Mouse (Mus musculus) embryo, embryonic 10 days (tissue): Measurements from ENCODE around the gene Dgcr2.

Experiments
- DNase-seq: peaks from one replicate; pipeline ENCODE4 v3.0.0-alpha.2; 2015; ENCODE audit warnings: low spot score

The Dgcr2 gene

DNA sequence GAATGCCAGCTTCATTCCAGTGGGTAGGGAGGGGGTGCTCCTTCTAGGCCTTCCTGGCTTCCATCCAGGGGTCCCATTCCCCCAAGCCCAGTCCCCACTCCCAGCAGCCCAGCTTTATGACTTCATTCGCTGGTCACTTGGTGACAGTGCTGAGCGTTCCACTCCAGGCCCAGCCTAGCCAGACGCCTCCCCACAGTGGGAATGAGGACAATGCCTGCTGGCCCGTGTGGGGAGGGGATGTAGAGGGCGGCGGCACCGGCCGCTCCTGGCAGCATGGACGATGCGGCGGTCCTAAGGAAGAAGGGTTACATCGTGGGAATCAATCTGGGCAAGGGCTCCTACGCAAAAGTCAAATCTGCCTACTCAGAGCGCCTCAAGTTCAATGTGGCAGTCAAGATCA is at the start of gene Dgcr2, which contains the start of gene Tssk2:
Gene Dgcr2, minus strand, starts transcription at position 101 of the 400 bp plus-strand sequence.
Gene Tssk2, plus strand, starts transcription at position 176 of the 400 bp plus-strand sequence.
- no peak for DNase-seq

DNA sequence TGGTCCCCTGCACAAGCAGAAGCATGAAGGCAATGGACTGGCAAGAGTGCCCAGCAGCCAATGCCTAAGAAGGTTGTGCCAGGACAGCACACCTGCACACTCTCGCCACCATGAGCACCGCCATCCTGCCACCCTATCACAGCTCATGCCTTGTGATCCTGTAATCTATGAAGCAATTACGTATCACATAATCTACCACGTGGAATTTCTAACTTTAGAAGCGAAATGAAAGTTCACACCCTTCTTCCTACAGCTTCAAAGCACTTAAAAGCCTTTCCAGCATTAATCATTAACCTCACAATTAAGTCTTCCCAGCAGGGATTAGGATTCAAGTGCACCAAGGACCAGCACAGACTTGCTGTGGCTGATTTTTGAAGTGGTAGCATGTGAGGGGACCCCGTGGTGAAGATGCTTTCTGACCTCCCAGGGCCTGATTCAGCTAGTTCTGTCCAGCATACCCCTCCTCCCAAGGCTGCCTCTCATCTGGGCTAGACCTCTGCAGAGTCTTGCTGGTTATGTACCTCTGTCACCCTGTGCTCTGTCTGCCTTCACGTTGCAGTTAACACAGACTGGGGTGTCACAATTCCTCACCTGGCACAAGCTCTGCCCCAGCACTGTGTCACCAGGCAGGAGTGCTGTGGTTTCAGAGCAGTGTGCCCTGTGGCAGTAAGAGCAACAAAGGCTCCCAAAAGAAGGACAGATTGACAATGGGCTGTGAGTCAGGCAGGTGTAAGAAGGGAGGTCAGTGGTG is 46.9 kb upstream of the Dgcr2 start:
- no peak for DNase-seq

DNA sequence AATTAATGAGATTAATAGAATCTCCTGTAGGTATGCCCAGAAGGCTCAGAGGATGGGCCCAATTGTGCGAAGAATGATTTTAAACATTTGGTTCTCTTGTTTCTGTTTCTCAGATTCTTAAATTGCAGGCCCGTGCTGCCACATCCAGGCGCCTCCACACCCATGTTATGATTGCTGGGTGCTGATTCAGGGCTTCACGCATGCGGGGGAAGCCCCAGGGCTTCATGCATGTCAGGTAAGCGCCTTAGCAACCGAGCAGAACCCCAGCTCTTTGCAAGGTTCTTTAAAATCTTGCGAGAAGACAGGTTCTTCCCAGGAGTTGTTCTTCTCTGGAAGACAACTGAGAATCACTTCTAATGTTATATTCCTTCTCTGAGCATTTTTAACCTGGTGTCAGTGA is 45.1 kb upstream of the Dgcr2 start:
- no peak for DNase-seq

DNA sequence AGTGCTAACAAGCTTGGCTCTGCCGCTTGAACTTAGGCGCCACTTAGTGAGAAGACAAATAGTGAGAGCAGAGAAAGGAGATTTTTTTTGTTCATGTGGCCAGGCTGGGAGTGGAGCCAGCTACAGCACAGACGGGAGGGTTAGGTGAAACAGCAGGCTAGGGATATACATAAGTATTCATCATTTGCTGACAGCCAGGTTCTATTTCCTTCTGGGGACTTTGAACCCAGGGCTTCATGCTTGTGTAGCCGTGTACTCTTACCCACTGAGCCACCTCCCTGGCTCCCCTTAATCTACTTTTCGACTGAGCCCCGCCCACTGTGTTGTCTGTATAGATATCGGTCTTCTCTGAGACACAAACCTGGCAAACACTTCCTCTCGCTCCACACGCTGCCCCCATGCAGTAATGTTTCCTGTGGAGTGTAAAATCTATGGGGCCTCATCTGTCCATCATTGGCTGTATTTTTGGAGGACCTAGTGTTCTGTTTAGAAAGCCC is 40.9 kb upstream of the Dgcr2 start:
- DNase-seq, result no peak

DNA sequence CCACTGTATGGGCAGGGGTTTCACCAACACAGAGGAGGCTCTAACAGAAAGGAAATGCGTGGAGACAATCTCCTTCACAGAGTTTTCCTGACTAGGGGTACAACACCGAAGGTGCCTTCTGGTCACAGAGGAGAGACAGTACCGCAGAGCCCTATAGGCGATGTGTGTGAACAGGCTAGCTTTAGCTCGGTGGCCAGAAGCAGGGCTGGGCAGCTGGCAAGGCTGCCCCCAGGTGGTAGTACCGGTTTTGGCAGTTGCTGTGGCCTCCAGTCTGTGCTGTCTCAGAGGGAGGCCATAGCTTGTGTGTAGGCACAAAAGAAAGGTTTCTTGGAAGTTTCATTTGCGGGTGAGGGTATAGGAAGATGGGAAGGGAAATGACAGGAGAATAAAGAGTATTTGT is 40.5 kb upstream of the Dgcr2 start:
- DNase-seq, result peak; percentile 79

DNA sequence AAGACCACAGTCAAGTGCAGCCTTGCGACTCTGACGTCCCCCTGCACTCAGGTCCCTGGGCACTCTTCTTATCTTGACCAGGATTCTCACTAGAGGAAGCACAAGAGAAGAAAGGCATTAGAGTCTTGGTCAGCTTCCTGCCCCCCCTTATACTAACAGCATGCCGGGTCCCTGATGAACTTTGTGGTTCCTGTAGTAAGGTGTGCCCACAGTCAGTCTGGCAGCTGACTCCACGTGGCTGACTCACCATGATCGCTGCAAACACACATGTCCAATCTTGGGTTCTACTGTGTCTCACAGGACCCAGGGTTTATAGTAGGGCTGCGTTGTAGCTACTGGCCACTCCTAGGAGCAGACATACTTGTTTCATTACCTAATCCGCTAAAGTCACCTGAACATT is 39.8 kb upstream of the Dgcr2 start:
- no peak for DNase-seq

DNA sequence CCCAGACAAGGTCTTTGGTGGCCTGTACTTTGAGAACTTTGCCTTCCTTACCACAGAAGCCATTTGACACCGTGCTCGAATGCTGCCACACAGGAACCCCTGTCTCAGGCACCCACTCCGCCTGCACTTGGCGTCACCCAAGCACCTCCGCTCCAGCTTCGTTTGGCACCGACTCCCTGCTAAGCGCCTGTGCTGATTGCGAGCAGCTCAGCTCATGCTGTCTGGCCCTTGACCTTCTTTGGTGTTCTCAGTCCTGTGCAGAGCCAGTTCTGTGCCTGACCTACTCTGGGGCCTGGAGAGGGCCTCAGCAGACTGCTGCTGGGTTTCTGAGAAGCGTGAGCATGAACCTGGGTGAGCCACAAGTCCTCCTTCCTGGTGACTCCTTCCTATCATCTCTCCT is 38.4 kb upstream of the Dgcr2 start:
- DNase-seq, result no peak

DNA sequence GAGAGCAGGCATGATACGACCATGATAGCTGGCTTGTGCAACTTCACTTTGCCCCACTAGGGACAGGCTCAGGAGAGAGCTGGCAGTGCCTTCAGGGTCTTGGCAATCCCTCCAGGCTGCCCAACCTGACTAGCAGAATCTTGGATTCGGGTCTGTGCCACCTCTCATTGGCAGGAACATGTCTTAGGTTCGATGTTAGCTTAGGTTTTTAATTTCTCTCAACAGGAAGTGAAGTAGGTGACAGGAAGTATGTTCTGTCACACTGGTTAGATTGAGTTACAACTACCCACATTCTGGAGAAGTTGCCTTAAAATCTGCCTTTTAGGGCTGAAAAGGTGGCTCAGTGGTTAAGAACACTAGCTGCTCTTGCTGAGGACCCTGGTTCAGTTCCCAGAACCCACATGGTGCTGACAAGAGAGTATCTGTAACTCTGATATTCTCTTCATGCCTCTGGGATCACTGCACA is 36.1 kb upstream of the Dgcr2 start:
- DNase-seq, result no peak

DNA sequence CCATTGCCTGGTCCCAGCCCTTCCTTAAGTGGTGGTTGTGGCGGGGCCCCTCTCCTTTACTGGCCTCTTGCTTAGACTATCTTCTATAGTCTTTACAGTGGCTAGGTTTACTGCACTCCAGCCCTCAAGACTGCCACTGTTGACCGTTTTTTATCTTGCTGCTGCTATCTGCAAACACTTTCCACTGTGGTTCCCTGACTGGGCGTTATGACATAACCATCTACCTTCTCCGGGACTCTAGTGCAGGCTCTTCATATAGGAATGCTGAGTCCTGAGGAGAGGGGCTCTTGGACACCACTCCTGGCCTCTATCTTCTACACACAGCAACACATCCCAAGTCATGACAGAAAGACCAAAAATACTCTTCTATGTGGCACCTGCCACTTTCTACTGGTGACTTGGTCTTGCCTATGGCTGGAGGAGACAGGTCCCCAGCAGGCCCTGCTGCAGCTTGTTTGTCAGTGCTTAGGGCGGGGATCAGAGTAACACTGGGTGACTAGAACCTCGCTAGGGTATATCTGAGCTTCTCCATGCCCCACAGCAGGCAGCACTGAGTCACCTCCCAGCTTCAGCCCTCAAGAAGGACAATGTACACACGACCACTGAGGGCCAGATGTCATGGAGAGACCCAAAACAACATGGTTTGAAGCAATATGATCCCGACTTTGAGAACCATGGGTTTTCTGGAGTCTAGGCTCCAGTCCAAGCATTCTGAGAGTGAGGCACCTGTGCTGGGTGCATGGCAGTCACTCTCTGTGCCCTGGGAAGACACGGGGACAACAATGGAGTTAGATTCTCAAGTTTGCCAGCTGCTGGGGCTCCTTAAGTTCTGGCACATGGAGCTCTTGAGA is 35.5 kb upstream of the Dgcr2 start:
- no peak for DNase-seq

DNA sequence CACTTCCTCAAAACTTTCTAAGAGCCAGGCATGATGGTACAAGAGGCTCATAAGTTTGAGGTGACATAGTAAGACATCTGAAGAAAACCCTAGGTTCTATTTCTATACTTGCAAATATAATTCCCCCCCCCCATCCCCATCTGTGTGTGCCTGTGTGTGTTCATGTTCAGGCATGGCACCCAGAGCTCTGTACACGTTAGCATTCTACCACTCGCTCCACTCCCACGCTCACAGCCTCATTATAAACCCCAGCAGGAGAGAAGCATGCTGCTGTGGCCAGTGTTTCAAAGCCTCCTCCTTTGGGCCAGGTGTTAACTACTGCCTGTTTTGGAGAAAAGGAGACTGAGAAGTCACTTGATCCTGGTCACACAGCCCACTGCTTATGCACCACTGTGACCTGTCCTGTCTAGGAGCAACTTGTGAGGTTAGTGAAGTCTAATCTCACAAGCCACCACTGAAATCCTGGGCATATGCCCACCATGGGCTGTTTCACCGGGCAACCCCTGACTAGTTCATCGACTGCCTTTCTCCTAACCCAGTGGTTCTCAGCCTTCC is 33.6 kb upstream of the Dgcr2 start:
- DNase-seq, result no peak

DNA sequence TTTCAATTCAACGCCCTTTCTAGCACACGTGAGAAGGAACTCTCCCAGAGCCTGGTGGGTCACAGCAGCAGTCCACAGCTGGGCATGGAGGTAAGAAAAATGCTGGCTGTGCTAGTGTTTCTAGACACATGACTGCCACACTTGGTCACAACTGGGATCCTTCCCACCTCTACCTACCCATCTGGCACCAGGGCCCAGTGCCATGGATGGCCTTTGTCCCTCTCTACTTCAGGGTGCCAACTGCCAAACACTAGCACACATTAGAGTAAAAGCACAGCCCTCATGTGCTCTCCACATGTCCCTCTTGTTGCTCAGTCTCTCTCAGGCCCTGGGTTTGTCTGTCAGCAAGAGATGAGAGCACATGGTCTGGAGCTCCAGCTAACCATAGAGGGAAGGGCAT is 31.3 kb upstream of the Dgcr2 start:
- DNase-seq, result no peak

DNA sequence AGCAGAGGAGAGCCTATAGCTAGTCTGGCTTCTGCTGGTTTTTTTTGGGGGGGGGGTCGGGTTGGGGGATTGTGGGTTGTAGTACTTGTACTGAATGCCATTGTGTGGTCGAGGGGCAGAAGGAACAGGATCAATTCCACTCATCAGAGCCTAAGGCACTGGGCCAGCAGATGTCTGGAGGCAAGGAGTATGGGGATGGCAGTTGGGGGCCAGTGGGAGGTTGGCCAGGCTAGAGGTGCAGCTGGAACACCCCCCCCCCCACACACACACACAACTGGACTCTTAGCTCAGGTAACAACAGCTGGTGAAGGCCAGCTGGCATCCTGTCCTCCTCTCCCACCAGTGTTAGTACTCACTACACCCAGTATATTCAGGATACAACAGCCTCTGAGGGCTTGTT is 30.8 kb upstream of the Dgcr2 start:
- no peak for DNase-seq

DNA sequence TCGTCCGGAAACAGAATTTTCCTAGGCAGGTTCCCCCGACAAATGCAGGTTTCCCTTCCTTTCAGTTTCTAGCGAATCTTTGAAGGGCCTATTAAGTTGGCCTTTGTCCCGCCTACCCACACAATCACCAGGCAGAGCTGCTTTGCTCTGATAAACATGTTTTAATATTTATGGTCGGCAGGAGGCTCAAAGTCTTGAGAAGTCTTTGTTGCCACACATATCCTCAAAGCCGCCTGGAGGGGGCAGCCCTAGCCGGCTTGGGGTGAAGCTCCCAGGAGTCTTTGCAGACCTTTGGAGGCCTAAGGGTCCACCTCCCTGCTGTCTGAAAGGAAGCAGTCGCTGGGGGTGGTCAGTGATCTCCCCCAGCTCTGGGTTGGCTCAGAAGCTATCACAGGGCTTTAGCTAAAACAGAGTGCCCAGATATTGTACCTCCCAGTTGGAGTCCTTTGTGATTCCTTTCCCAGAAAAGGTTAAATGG is 30.3 kb upstream of the Dgcr2 start:
- DNase-seq, result peak; percentile 73

DNA sequence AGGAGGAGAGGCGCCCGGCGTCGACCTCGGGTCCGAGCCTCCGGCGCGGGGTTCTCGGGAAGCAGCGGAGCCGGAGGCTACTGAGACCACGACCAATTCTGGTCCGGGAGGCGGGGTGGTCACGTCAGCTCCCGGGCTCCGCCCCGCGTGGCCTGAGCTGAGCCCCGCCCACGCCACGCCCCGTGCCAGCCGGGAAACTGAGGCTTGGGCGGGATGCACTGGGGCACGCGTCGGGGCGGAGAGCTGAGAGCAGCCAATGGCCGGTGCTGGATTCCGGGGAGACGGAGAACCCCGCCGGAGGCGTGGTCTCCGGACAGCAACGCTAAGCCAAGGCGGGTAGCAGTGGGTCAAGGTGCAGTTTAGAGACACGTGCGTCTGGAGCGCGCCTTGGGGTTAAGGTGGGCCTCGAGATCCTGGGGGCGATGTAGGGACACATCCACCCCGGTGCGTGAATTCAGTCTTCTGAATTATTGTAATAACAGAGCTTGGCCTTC is 29.8 kb upstream of the Dgcr2 start, which contains the start of gene Slc25a1:
Gene Slc25a1, minus strand, starts transcription at position 133 of the 494 bp plus-strand sequence.
- peak; percentile 92 for DNase-seq

DNA sequence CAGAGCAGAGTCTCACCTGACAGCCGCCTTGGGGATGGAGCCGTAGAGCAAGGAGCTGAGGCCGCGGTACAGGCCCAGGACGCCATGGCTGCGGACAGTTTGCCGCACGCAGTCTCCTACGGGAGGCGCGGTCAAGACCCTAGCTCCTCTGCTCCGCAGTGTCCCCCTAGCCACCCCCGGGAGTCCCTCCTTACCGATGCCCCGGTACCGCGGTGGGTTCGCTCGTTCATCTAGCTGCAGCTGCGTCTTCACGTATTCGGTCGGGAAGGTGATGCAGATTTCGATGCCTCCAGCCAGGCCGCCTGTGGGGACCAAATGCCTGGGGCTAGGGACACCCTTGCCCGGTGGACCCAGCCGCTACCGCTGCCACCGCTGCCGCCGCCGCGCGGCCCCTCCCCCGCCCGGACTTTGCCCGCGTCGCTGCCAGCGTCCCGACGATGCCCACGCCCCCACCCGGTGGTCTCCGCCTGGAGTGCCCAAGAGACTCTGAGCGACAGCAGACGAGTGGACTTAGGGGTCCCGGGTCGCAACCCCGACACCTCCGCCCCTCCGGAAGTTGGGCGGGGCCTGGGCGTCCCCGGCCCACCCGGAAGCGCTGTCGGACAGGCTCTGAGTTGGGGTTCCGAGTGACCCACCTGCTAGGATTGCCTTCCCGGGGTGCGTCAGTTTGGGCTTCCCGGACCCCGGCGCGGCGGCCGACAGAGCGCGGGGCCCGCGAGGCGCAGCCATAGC is 29.2 kb upstream of the Dgcr2 start:
- DNase-seq, result peak; percentile 50

DNA sequence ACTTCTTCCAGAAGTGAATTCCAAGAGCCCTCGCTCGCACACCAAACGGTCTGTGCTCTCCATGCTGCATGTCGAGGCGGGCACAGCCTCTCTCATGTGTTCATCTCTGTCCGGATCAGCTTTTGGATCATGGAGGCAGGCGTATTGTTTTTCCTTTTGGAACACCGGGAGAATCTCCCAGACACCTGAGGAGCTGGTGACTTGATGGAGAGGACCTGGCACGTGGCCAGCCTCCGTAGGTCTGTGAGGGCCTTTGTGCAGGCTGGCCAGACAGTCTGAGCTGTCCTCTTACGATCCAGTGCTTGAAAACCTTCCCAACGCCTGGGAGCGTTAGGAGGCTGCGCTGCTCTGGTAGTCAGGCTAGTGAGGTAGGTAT is 23.8 kb upstream of the Dgcr2 start:
- DNase-seq, result no peak

DNA sequence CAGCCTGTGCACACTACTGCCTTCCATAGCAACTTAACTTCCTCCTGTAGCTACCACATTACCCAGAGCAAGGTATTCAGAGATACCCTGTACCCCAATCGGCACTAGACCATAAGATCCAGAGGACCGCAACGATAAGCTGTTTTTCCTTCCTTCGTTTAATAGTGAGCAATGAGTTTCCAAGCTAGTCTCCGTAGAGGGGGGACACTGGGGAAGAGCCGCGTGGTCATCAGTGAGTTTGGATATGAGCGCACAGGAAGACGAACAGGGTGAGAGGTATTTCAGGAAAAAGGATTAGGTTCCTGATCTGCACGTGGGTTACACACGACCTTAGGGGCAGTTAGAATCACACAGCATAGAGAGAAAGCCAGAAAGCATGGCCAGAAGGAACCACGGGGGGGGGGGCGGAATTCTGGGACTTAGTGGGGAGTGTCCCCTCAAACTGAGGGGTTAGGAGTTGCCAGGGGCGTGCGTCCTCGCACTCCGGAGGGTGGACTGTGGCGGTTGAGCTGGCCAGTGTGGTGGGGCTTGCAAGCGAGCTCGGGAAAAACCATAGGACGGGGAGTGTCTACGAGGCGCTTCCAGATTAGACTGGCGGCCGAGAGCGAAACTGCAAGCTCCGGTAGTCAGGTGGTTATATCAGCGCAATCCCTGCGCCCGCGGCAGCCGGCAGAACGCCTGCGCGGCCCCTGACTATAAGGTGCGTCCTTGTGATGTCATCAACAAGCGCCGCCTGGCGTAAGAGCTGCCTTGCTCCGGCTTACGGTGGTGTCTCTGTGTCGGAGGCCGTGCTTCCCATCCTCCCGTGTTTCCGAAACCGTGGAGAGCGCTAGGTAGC is 23.2 kb upstream of the Dgcr2 start:
- DNase-seq, result peak; percentile 99

DNA sequence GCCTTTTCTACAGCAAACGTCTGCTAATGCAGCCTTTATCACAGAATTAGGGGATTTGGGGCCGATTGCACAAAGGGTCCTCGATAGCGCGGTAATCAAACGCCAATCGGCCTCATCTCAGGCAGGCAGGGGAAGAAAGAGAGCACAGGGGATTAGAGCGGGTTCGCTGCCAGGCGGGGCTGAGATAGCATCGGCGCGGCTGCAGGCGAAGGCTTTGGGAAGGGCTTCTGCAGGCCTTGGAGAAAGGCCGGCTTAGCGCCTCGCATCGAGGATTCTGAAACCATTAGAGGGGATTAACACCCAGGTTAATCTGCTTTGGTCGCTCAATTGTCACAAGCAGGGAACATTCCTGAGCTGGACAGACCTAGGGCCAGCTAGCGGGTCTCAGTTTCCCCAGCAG is 22.2 kb upstream of the Dgcr2 start:
- DNase-seq, result peak; percentile 56

DNA sequence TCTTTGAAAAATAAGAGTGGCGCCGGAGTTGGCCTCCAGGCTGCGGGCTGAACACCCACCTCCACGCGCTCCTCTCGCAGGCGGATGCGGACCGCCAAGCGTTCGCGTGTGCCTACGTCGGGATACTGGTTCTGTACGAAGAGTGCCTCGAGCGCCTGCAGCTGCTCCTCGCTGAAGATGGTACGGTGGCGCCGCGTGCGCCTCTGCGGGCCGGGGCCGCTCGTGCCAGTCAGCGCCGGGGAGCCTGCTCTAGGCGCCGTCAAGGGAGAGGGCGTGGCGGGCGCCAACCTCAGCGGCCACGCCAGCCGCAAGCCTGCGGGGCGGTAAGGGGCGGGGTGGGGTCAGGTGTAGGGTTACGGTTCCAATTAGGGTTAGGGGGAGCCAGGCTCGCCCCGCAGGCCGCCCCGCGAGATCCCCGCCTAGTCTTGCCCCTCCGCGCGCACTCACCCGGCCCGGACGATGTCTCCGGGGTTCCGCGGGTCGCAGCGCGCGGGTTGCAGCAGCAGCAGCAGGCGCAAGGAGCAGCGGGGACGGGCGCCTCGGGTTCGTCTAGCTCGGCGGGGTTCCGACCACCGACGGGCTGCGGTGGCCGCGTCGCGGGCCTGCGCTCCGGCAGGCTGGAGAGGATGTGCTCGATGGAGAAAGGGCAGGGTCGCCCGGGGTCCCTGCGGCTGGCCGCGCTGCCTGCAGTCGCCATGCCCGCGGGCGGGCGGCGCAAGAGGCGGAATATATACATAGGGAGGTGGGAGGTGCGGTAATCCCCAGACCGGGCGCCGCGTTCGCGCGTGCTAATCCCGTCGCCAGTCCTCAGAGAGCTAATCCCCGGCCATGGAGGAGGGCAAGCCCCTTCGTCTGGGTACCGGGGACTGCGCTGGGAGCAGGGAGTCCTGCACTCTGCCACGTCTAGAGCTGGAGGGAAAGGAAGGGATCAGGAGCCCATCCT is 16.2 kb upstream of the Dgcr2 start, which contains the start of gene Gsc2:
Gene Gsc2, minus strand, starts transcription at position 753 of the 943 bp plus-strand sequence.
- DNase-seq, result peak; percentile 44
